Mouse (Mus musculus) heart, embryonic 12.5 days (tissue): Measurements from ENCODE around the gene Glt6d1. TPM values are rescaled to one million over a fixed set of nuclear protein-coding genes. Genes with fewer than 3 reads are reported as not detected.

Experiments
- ATAC-seq: fragments of 200-750 bp; cut with Nextera tagmentation; 2 replicates; pipeline ENCODE4 v1.8.0; 2017; ENCODE audit warnings: moderate TSS enrichment, moderate library complexity; ENCODE audit not compliant: insufficient number of reproducible peaks, low FRiP score
- H3K27ac ChIP-seq: fragments of 300-500 bp; sonication (generic); 2 replicates; pipeline ENCODE4 v1.5.1; 2016; ENCODE audit warnings: mild to moderate bottlenecking, moderate library complexity; ENCODE audit not compliant: poor library complexity, severe bottlenecking
- H3K27me3 ChIP-seq: fragments of 300-500 bp; sonication (generic); replicated peaks from 2 replicates; pipeline ENCODE4 v1.6.1; 2016; ENCODE audit warnings: mild to moderate bottlenecking, moderate library complexity
- H3K36me3 ChIP-seq: fragments of 300-500 bp; sonication (generic); 2 replicates; pipeline ENCODE4 v1.6.1; 2016; ENCODE audit warnings: mild to moderate bottlenecking, moderate library complexity
- H3K4me1 ChIP-seq: fragments of 300-500 bp; sonication (generic); replicated peaks from 2 replicates; pipeline ENCODE4 v1.6.1; 2016; ENCODE audit warnings: mild to moderate bottlenecking
- H3K4me2 ChIP-seq: fragments of 300-500 bp; sonication (generic); 2 replicates; pipeline ENCODE4 v1.6.1; 2016; ENCODE audit warnings: mild to moderate bottlenecking, moderate library complexity
- H3K4me3 ChIP-seq: fragments of 300-500 bp; sonication (generic); 2 replicates; pipeline ENCODE4 v1.5.1; 2016; ENCODE audit warnings: mild to moderate bottlenecking
- H3K9ac ChIP-seq: fragments of 300-500 bp; sonication (generic); 2 replicates; pipeline ENCODE4 v1.6.1; 2016; ENCODE audit warnings: mild to moderate bottlenecking, moderate library complexity
- H3K9me3 ChIP-seq: fragments of 300-500 bp; sonication (generic); replicated peaks from 2 replicates; pipeline ENCODE4 v1.6.1; 2016; ENCODE audit warnings: mild to moderate bottlenecking, moderate library complexity
- WGBS: fragments of 180-500 bp; shearing (Covaris S2); methylation state at CpG from one replicate; pipeline ENCODE4 v1.1.7; 2016; 5-methylcytosine and 5-hydroxymethylcytosine counted together
- polyA plus RNA-seq: library from polyadenylated mRNA; unstranded; fragments of >200 nt; fragmentation: Nextera tagmentation; extraction: Ambion mirVana; gene quantifications from 2 replicates; pipeline ENCODE4 v1.2.1, GENCODE M21; 2016

Glt6d1 gene
- polyA plus RNA-seq, 1 experiment from 2014 or later = not detected

DNA sequence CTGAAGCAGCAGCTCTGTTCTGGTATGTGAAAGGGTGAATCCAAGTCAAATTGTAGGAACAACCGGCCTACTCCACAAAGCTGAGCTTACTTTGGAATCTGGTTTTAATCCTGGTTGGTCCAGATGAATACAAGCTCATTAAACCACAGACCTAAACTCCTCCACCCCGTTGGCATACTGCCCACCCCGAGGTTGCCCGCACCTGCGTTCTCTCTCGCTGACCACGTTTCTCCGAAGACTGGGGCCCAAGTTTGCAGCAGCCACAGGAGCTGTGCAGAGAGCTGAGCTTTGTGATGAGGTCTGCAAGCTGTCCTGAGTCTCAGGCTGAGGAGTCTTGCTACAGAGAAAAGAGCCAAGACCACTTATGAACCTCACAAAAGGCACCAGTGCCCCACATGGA lies 30.9 kb upstream of the Glt6d1 start:
- WGBS = 79% methylated on average over 8 of the region's 8 CpGs

DNA sequence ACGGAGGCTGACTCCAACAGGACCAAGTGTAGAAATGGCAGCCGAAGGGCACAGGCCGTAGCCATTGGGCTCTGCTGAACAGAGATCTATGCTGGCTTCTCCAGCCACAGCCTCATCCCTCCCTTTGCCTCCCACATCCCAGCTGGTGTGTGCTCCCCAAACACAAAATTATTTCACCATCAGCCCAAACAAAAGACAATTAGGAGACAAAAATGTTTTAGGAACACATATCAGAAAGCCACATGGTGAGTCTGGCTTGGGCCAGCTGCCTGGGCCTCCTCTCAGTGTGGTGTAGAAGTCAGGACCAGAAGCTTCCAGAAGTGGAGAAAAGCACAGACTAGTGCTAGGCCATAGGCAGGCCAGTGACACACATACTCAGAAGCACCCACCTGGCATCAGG lies 28.4 kb upstream of the Glt6d1 start:
- WGBS = 86% methylated on average over 3 of the region's 3 CpGs
- Histone ChIP-seq H3K27me3 (peaks cover 32% of the 10 kb centered on the region), H3K9ac (no peak overlapping the region), H3K9me3 (no peaks in the 10 kb centered on the region), H3K4me3 (no peak overlapping the region), H3K27ac (no peak overlapping the region), H3K4me2 (no peak overlapping the region), H3K4me1 (no peaks in the 10 kb centered on the region), H3K36me3 (no peaks in the 10 kb centered on the region)
- no peak for ATAC-seq

More for the DNA sequence above, 30.9 kb upstream of the Glt6d1 start:
- Histone ChIP-seq H3K9me3 (peaks cover 8% of the 10 kb centered on the region; the same call in 1 of the 2 replicates), H3K9ac (no peak overlapping the region), H3K36me3 (no peaks in the 10 kb centered on the region), H3K27ac (no peak overlapping the region), H3K27me3 (peaks cover 26% of the 10 kb centered on the region), H3K4me1 (no peaks in the 10 kb centered on the region), H3K4me2 (no peak overlapping the region), H3K4me3 (no peak overlapping the region)
- no peak for ATAC-seq

DNA sequence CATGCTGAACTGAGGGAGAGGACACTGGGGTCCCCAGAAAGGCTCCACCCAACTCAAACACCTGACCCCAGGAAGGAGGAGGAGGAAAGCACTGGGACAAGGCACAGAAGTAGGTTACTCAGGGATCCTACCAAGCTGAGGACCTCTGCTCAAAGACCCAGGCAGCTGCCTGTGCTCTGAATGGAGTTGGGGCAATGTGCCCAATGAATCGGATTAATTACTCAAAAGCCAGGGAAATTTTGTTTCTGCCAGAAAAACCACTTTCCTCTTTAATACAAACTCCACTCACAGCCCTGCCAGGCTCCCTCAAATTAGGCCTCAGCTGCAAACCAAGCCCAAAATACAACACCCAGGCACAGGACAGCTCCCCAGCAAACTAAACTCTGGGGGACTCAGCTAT lies 27.1 kb upstream of the Glt6d1 start:
- Histone ChIP-seq H3K4me3 (no peak overlapping the region), H3K27me3 (peaks cover 37% of the 10 kb centered on the region), H3K9ac (no peak overlapping the region), H3K4me1 (no peaks in the 10 kb centered on the region), H3K9me3 (no peaks in the 10 kb centered on the region), H3K4me2 (no peak overlapping the region), H3K36me3 (no peaks in the 10 kb centered on the region), H3K27ac (no peak overlapping the region)
- no peak for ATAC-seq
- 74% methylated on average over 1 of the region's 1 CpGs for WGBS

DNA sequence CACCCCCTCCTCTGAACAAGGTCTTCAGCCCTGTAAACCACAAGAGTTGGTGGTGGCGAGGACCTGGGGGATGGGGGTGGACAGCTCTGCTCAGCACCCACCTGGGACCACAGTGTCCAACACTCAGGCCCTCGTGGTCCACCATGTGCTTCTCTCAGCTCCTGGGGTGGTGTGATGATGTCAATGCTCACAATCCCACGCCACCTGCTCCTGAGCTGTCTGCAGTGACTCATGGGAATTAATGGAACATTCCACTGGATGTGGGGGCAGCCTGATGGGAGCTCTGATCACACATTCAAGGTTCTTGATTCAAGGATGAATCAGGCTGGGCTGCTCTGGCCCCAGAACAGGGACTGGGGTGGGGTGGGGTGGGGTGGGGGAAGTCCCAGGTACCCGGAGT lies 26.5 kb upstream of the Glt6d1 start:
- no peaks in the 10 kb centered on the region for H3K36me3 ChIP-seq
- no peak overlapping the region for H3K4me3 ChIP-seq
- peaks cover 40% of the 10 kb centered on the region for H3K27me3 ChIP-seq
- WGBS = 67% methylated on average over 4 of the region's 4 CpGs
- ATAC-seq = no peak
- H3K4me1 ChIP-seq = no peaks in the 10 kb centered on the region
- no peak overlapping the region for H3K27ac ChIP-seq
- H3K4me2 ChIP-seq = no peak overlapping the region
- no peaks in the 10 kb centered on the region for H3K9me3 ChIP-seq
- H3K9ac ChIP-seq = no peak overlapping the region

DNA sequence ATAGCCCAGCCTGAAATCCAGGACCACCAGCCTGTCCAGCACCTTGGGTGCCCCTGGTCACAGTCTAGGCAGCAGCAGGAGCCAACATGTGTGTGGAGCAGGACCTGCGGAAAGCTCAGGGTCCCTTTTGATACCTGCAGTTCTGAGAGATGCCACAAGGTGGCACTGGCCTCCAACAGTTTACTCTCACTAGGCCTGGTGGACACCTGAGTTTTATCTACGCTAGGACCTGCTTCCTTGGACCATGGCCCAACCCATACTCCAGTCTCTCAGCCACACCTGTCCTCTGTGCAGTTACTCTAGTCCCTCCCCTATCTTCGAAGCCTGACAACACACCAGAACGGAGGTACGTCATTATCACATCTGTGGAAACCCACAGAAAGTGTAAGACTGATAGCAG lies 20.6 kb upstream of the Glt6d1 start:
- H3K9me3 ChIP-seq = no peaks in the 10 kb centered on the region
- H3K4me1 ChIP-seq = no peaks in the 10 kb centered on the region
- ATAC-seq = 0 out of 2 replicates have a peak, but pooled peaks have one; percentile 66
- H3K4me3 ChIP-seq = no peak overlapping the region
- WGBS = 44% methylated on average over 5 of the region's 5 CpGs
- H3K36me3 ChIP-seq = no peaks in the 10 kb centered on the region
- no peak overlapping the region for H3K4me2 ChIP-seq
- H3K9ac ChIP-seq = no peak overlapping the region
- no peak overlapping the region for H3K27ac ChIP-seq
- peaks cover 24% of the 10 kb centered on the region for H3K27me3 ChIP-seq

DNA sequence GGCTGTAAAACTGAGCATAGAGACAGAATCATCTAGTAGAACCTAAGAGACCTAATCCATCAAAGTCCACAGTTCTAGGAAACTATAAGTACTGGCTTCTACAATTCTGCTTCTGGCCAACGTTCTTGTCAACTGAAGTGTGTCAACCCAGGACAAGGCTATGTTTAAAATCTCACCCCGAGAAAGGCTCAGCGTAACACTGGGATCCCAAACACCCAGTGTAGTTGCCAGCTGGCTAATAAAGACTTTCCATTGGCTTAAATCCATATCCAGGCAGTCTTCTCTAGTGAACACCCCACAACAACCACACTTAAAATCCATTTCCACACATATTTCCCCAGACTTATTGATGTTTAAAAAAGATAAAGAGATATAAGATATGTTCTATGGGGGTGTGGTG lies 15.1 kb upstream of the Glt6d1 start:
- Histone ChIP-seq H3K4me3 (no peak overlapping the region), H3K27ac (no peak overlapping the region), H3K4me2 (no peak overlapping the region), H3K9me3 (no peaks in the 10 kb centered on the region), H3K36me3 (no peaks in the 10 kb centered on the region), H3K27me3 (0 out of 2 replicates have a peak, but pooled peaks cover 7% of the 10 kb centered on the region), H3K9ac (no peak overlapping the region), H3K4me1 (no peaks in the 10 kb centered on the region)
- WGBS = 73% methylated on average over 3 of the region's 3 CpGs
- ATAC-seq = no peak

DNA sequence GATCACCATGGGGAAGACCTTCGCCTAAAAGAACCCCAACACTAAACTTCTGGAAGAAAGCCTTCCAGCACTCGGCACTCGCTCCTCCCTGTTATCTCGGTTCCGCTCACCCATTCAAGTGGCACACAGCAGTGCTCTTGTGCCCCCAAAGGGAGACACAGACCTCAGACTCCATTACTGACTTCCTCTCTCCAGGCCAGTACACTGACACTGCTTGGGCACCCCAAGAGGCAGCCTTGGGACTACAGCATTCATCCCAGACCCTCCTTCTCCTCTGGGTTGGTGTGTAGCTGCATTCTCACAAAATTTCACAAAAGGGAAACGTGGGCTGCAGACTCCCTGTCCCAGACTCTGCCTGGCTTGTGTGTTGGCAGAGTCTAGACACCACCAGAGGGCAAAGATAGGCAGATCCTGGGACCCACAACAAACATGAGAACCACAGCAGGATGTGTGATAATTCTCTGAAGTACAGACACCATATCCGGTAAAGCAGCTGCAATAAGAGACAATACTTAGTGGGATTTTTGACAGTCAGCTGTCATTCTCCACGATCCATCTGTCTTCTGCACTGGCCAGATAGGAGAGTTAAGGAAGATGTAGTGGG lies 12.8 kb upstream of the Glt6d1 start:
- Histone ChIP-seq H3K9me3 (no peaks in the 10 kb centered on the region), H3K27ac (no peak overlapping the region), H3K36me3 (no peaks in the 10 kb centered on the region), H3K4me2 (no peak overlapping the region), H3K27me3 (0 out of 2 replicates have a peak, but pooled peaks cover 6% of the 10 kb centered on the region), H3K4me1 (no peaks in the 10 kb centered on the region), H3K4me3 (no peak overlapping the region), H3K9ac (no peak overlapping the region)
- WGBS = 70% methylated on average over 8 of the region's 8 CpGs
- ATAC-seq = no peak

DNA sequence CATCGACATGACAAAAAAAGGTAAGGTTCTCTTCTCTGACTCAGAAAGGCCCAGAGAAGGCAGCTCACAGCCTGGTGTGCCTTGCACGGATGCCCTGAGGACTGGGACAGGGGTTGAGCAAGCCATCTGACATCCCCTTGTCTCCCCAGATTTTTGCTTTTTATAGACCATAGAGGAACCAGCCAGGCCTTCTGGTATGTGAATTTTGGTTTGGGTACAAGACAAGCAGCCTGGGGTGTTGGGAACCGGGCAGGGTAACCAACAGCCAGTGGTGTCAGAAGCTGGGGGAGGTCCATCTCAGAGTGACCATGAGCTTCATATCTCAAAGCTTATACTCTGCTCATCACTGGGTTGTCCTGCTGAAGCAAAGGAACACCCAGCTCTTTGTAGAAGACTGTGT lies 9.1 kb upstream of the Glt6d1 start:
- no peak for ATAC-seq
- H3K27me3 ChIP-seq = no peaks in the 10 kb centered on the region
- WGBS = 78% methylated on average over 3 of the region's 3 CpGs

DNA sequence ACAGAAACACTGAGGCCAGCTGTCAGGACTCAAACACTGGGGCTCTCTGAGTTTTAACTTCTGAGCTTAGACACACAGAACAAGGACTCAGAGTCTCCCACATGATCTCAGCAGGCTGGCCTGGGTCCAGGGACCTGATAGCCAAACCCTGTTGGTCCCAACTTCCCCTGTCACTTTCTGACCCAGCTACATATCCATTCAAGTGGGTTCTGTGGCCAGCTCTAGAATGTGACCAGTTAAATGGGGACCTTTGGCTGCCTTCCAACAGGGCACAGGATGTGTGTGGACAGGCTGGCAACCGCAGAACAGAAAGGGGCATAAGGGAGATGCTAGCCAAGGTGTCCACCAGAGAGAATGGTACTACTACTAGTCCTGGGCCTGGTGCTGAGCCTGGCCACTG lies 7.2 kb upstream of the Glt6d1 start, which contains the start of gene Lcn9:
Lcn9 (plus strand) TSS at position 348 of the 400 bp plus-strand sequence.
- H3K9ac ChIP-seq = no peak within 1 kb of the TSS
- no peak within 1 kb of the TSS for H3K27ac ChIP-seq
- ATAC-seq = no peak
- no peak within 1 kb of the TSS for H3K4me2 ChIP-seq
- no peaks in the 10 kb centered on the region for H3K27me3 ChIP-seq
- H3K4me3 ChIP-seq = no peak within 1 kb of the TSS
- H3K4me1 ChIP-seq = 0 out of 2 replicates have a peak, but pooled peaks cover 3% of the 10 kb centered on the region
- H3K9me3 ChIP-seq = 0 out of 2 replicates have a peak, but pooled peaks cover 3% of the 10 kb centered on the region
- no peaks in the 10 kb centered on the region for H3K36me3 ChIP-seq
- 58% methylated on average over 1 of the region's 1 CpGs for WGBS

More for the DNA sequence above, 9.1 kb upstream of the Glt6d1 start:
- no peak overlapping the region for H3K4me2 ChIP-seq
- no peak overlapping the region for H3K9ac ChIP-seq
- no peak overlapping the region for H3K27ac ChIP-seq
- no peak overlapping the region for H3K4me3 ChIP-seq
- H3K36me3 ChIP-seq = no peaks in the 10 kb centered on the region
- 0 out of 2 replicates have a peak, but pooled peaks cover 3% of the 10 kb centered on the region for H3K4me1 ChIP-seq
- 0 out of 2 replicates have a peak, but pooled peaks cover 2% of the 10 kb centered on the region for H3K9me3 ChIP-seq

DNA sequence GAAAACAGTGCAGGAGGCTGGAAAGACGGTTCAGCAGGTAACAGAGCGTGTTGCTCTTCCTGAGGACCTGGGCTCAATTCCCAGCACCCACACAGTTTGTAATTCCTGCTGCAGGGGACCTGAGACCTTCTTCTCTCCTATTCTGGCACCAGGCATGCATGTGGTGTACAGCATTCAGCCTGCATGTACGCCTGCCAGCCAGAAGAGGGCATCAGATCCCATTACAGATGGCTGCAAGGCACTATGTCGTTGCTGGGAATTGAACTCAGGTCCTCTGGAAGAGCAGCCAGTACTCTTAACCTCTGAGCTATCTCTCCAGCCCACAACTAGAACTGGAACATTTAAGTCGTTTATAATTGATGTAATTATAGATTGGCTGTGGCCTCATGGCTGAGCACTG lies 2.3 kb downstream of the Glt6d1 start:
- Histone ChIP-seq H3K4me2 (no peak overlapping the region), H3K9ac (no peak overlapping the region), H3K4me3 (no peak overlapping the region), H3K9me3 (no peaks in the 10 kb centered on the region), H3K27ac (no peak overlapping the region), H3K27me3 (no peaks in the 10 kb centered on the region), H3K4me1 (no peaks in the 10 kb centered on the region), H3K36me3 (no peaks in the 10 kb centered on the region)
- ATAC-seq = no peak
- 74% methylated on average over 5 of the region's 5 CpGs for WGBS

DNA sequence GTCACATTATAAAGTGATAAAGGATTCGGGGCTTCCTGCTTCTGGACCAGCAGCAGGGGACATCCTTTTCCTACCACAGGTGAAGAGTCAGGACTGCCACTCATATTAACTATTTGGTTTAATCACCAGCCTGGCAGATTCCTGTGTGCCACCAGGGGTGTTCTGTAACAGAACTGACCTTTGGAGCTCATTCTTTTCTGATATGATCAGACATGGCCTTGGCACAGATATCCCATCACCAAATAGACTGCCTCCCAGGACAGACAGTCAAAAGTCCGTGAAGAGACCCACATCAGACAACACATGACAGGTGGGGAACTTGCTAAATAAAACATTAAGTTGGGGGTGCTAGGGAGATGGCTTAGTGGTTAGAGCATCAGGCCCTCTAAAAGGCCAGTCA lies 3.9 kb downstream of the Glt6d1 start:
- Histone ChIP-seq H3K9ac (no peak overlapping the region), H3K4me3 (no peak overlapping the region), H3K4me2 (no peak overlapping the region), H3K36me3 (no peaks in the 10 kb centered on the region), H3K4me1 (no peaks in the 10 kb centered on the region), H3K27ac (no peak overlapping the region), H3K9me3 (no peaks in the 10 kb centered on the region), H3K27me3 (no peaks in the 10 kb centered on the region)
- no peak for ATAC-seq
- 62% methylated on average over 2 of the region's 2 CpGs for WGBS

DNA sequence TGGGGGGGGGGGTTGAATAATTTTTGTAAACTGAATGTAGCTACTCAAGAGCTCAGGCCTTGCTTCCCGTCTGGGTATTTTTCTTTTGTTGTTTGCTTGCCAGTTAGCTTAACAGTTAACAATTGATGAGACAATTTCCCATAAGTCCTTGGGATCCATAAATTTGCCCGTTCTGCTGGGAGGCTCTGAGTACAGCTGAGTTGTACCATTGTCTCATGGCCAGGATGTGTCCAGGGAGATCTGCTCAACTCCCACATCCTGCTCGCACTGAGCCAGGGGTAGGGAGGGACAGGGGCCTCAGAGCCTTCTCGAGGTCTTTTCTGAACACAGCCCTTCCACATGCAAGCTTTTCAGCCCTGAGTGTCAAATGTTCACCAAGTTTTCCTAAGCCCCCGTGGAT lies 17.6 kb downstream of the Glt6d1 start:
- ATAC-seq = no peak

More for the DNA sequence above, 17.6 kb downstream of the Glt6d1 start:
- Histone ChIP-seq H3K9ac (no peak overlapping the region), H3K4me1 (no peaks in the 10 kb centered on the region), H3K4me3 (no peak overlapping the region), H3K27ac (no peak overlapping the region), H3K36me3 (no peaks in the 10 kb centered on the region), H3K9me3 (no peaks in the 10 kb centered on the region), H3K27me3 (no peaks in the 10 kb centered on the region), H3K4me2 (no peak overlapping the region)
- 50% methylated on average over 5 of the region's 5 CpGs for WGBS
